Mouse (Mus musculus) MEL (cell line): ENCODE results near the gene Marc2.

Experiments
- CTCF ChIP-seq, 3 experiments: IDR thresholded peaks in 2 of 3; conservative IDR thresholded peaks in 1 of 3; 2 replicates each; pipeline ENCODE4 v1.5.1; 2011 to 2012; ENCODE audit warnings: low read length in 3 of 3, low read depth in 2 of 3, mild to moderate bottlenecking in 2 of 3, improper control_type of control experiment in 1 of 3, inconsistent platforms in 1 of 3, mixed read lengths in 1 of 3, moderate library complexity in 1 of 3; ENCODE audit not compliant: control insufficient read depth in 1 of 3, insufficient read depth in 1 of 3, poor library complexity in 1 of 3, severe bottlenecking in 1 of 3
- NRF1 ChIP-seq: IDR thresholded peaks from 2 replicates; pipeline ENCODE4 v1.6.1; 2014; ENCODE audit warnings: low read depth, mild to moderate bottlenecking, inconsistent platforms, low read length, improper control_type of control experiment, moderate library complexity; ENCODE audit not compliant: poor library complexity, insufficient read depth, severe bottlenecking
- POLR2A ChIP-seq, 2 experiments: IDR thresholded peaks; 2 replicates each; pipeline ENCODE4 v1.6.1; 2011 to 2012; ENCODE audit warnings: low read length in 2 of 2, mild to moderate bottlenecking in 2 of 2, control low read depth in 1 of 2, improper control_type of control experiment in 1 of 2, low read depth in 1 of 2, moderate library complexity in 1 of 2; ENCODE audit not compliant: control insufficient read depth in 1 of 2, insufficient read depth in 1 of 2, poor library complexity in 1 of 2

DNA sequence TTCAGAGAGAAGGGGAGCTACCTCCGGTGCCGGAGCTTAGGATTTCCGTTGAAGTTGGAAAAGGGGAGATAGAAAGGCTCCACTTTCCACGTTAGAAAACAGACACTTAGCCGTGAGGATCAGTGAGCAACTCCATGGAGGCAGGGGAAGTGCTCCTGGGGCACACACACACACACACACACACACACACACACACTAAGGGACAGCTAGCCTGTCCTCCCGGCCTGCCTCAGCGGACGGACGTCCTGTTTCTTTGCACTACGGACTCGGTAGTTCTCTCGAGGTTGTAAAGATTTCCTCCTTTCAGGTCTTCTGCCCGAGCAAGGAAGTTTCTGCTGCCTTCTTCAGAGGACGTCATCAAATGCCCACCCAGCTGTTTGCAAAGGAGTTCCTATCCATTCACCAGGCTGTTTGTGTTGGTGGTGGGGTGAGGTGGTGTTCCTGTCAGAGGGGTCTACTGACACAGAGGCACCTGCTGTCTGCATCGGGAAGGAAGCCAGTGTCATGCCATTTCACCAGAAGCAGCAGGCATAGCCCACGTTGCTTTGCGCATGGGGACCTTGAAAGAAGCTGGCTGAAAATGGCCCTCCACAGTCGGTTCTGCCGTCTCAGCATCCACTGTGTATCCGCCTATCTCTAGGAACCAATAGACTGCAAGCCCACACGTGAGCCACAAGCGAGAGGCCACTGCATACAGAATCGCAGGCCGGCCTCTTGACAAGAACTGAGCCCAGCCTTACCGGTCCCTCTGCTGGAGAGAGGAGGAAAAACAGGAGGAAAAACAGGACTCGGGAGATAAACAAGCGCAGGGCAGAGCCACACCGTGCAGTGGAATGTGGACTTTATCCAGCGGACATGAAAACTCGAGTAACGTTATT is 5.7 kb upstream of the Marc2 start:
- TF ChIP-seq NRF1 (no peak), POLR2A (IDR thresholded peaks at IDR 0.05; ENCODE audit: control insufficient read depth in 1 of 2, insufficient read depth in 1 of 2, low read depth in 1 of 2, low read length in 2 of 2, poor library complexity in 1 of 2) (no peak), CTCF (IDR thresholded peaks at IDR 0.05 in 2 of 3, conservative IDR thresholded peaks at IDR 0.05 in 1 of 3; ENCODE audit: control insufficient read depth in 1 of 3, insufficient read depth in 1 of 3, low read depth in 2 of 3, low read length in 3 of 3, poor library complexity in 1 of 3, severe bottlenecking in 1 of 3) (peak; percentile 47 to 59 (median 51))
